Mouse (Mus musculus): Measurements from ENCODE around the gene Carhsp1.

Carhsp1 gene

GRCm38 (mm10) chr16:8639466-8640191, 32.3 kb downstream of the Carhsp1 start:
- DNase-seq (ENCODE audit: low spot score in 2 of 2) = no peak

- DNase-seq (ENCODE audit: low spot score in 2 of 2) = no peak
Measured at GRCm38 (mm10) chr16:8638131-8638530, 33.8 kb downstream of the Carhsp1 start.

GRCm38 (mm10) chr16:8637217-8638051, 34.5 kb downstream of the Carhsp1 start, which contains the start of the genes Pmm2 and Tmem186:
Pmm2 (plus strand) TSS chr16:8637674.
Tmem186 (minus strand) TSS chr16:8637712.
- DNase-seq (ENCODE audit: low spot score in 2 of 2) = peak; percentile 86 to 89

- DNase-seq (ENCODE audit: low spot score in 2 of 2) = no peak
Measured at GRCm38 (mm10) chr16:8636867-8637216, 35.1 kb downstream of the Carhsp1 start.

GRCm38 (mm10) chr16:8631428-8631827, 40.5 kb downstream of the Carhsp1 start:
- no peak for DNase-seq (ENCODE audit: low spot score in 2 of 2)

GRCm38 (mm10) chr16:8630419-8630818, 41.5 kb downstream of the Carhsp1 start:
- DNase-seq (ENCODE audit: low spot score in 2 of 2) = no peak

- no peak for DNase-seq (ENCODE audit: low spot score in 2 of 2)
Measured at GRCm38 (mm10) chr16:8620315-8621115, 51.4 kb downstream of the Carhsp1 start.

- no peak for DNase-seq (ENCODE audit: low spot score in 2 of 2)
Measured at GRCm38 (mm10) chr16:8619659-8620314, 52.2 kb downstream of the Carhsp1 start.

GRCm38 (mm10) chr16:8613447-8613846, 58.5 kb downstream of the Carhsp1 start:
- no peak for DNase-seq (ENCODE audit: low spot score in 2 of 2)

GRCm38 (mm10) chr16:8613039-8613438, 58.9 kb downstream of the Carhsp1 start:
- no peak for DNase-seq (ENCODE audit: low spot score in 2 of 2)

- DNase-seq (ENCODE audit: low spot score in 2 of 2) = no peak
Measured at GRCm38 (mm10) chr16:8612214-8613005, 59.5 kb downstream of the Carhsp1 start.

GRCm38 (mm10) chr16:8610397-8610796, 61.6 kb downstream of the Carhsp1 start:
- DNase-seq (ENCODE audit: low spot score in 2 of 2) = no peak

All from frontal cortex, postnatal 36 days (tissue).